7 mouse cellular contexts compared by ENCODE assay signal in genomic region chr12:69360997-69361899, GRCm38 (mm10). TPM values are rescaled to one million over a fixed set of nuclear protein-coding genes. Genes with fewer than 3 reads are reported as not detected.
DNase-seq lines count a peak whose midpoint lies in the region; ATAC-seq lines count a peak whose summit lies in the region.
"Not testable (repeated sequence)": the region's sequence is repeated elsewhere in the genome, so short reads cannot be mapped to it uniquely, and the experiment has no call there.

No protein-coding gene starts in this region.

- peaks cover 10% of the 10 kb centered on the region for H3K4me1 ChIP-seq in intestine, embryonic 16.5 days (ENCODE audit: control insufficient read depth, insufficient read depth, low read length)
- H3K4me1 ChIP-seq in midbrain, embryonic 11.5 days (ENCODE audit: control insufficient read depth, insufficient read depth, low read length): not testable (repeated sequence)

- not testable (repeated sequence) for H3K36me3 ChIP-seq in intestine, embryonic 16.5 days (ENCODE audit: control insufficient read depth, insufficient read depth, low read length); midbrain, embryonic 11.5 days (ENCODE audit: control insufficient read depth, insufficient read depth, low read length)

- peak; percentile 93 for ATAC-seq in intestine, embryonic 16.5 days
- ATAC-seq in midbrain, embryonic 11.5 days (ENCODE audit: low FRiP score): peak; percentile 96

- peak; percentile 100 for DNase-seq in adrenal gland, adult 2 months
- DNase-seq in embryo, embryonic 11.5 days (ENCODE audit: low read depth, low spot score): peak; percentile 99
- DNase-seq in gastrocnemius, postnatal 4 days (ENCODE audit: low spot score in 2 of 2): peak; percentile 98 to 100
- DNase-seq in left cerebral cortex, postnatal 36 days (ENCODE audit: low spot score in 2 of 2): peak; percentile 99 to 100
- peak; percentile 100 for DNase-seq in midbrain, embryonic 11.5 days (ENCODE audit: low spot score, missing footprints)
- peak; percentile 99 for DNase-seq in skeletal muscle tissue, adult 2 months (ENCODE audit: low read depth, low spot score)

- H3K4me3 ChIP-seq in intestine, embryonic 16.5 days (ENCODE audit: low read length): peak overlapping the region; percentile 48
- H3K4me3 ChIP-seq in midbrain, embryonic 11.5 days (ENCODE audit: low read depth, low read length): peak overlapping the region; percentile 57

- not testable (repeated sequence) for H3K27me3 ChIP-seq in intestine, embryonic 16.5 days (replicated peaks; ENCODE audit: control insufficient read depth, insufficient read depth, low read length); midbrain, embryonic 11.5 days (ENCODE audit: control insufficient read depth, insufficient read depth, low read length)

- H3K9me3 ChIP-seq in intestine, embryonic 16.5 days (ENCODE audit: control insufficient read depth, low read length); midbrain, embryonic 11.5 days (ENCODE audit: control insufficient read depth, low read length): not testable (repeated sequence)

- under 1% methylated on average over 39 of the region's 50 CpGs for WGBS in intestine, embryonic 16.5 days
- WGBS in midbrain, embryonic 11.5 days: under 1% methylated on average over 39 of the region's 50 CpGs

- peak overlapping the region; percentile 70 for H3K4me2 ChIP-seq in intestine, embryonic 16.5 days (ENCODE audit: low read depth, low read length)
- peak overlapping the region; percentile 62 for H3K4me2 ChIP-seq in midbrain, embryonic 11.5 days

- peak overlapping the region; percentile 69 for H3K9ac ChIP-seq in intestine, embryonic 16.5 days (ENCODE audit: low read depth, low read length)
- H3K9ac ChIP-seq in midbrain, embryonic 11.5 days (ENCODE audit: low read length): peak overlapping the region; percentile 65

- H3K27ac ChIP-seq in intestine, embryonic 16.5 days (ENCODE audit: low read length): peak overlapping the region; percentile 92
- H3K27ac ChIP-seq in midbrain, embryonic 11.5 days (ENCODE audit: low read depth, low read length): peak overlapping the region; percentile 65

- intact Hi-C loops in left cerebral cortex, postnatal 36 days (cut with DNase I): not testable (repeated sequence)

RNA-seq across cellular contexts. Expression of gene Nemf, which starts 4.3 kb away (rescaled TPM):
- total RNA-seq in adrenal gland, adult 2 months (2021): 10 to 100 TPM; 40.8 to 41.5 TPM
- polyA plus RNA-seq in adrenal gland, adult 2 months (2012; rRNA removed): 0.61 and 0.86 TPM in 2 replicates
- total RNA-seq in gastrocnemius, postnatal 4 days (2021): 10 to 100 TPM; 30.0 to 33.5 TPM
- 56.3 and 66.2 TPM in 2 replicates for polyA plus RNA-seq in intestine, embryonic 16.5 days (2015; fragmentation: Nextera tagmentation; extraction: Ambion mirVana)
- 10 to 100 TPM; 35.9 to 53.2 TPM for total RNA-seq in left cerebral cortex, postnatal 36 days (2021)
- polyA plus RNA-seq in midbrain, embryonic 11.5 days (2014; fragmentation: Nextera tagmentation; extraction: Ambion mirVana): 89.5 and 96.0 TPM in 2 replicates

RNA-seq across cellular contexts. Expression of gene Arf6, which starts 10.7 kb away (rescaled TPM):
- total RNA-seq in adrenal gland, adult 2 months (2021): 100 to 1,000 TPM; 112 to 123 TPM
- 123 and 157 TPM in 2 replicates for polyA plus RNA-seq in adrenal gland, adult 2 months (2012; rRNA removed)
- 10 to 100 TPM; 72.6 to 77.6 TPM for total RNA-seq in gastrocnemius, postnatal 4 days (2021)
- polyA plus RNA-seq in intestine, embryonic 16.5 days (2015; fragmentation: Nextera tagmentation; extraction: Ambion mirVana): 18.0 and 34.2 TPM in 2 replicates
- total RNA-seq in left cerebral cortex, postnatal 36 days (2021): 10 to 100 TPM; 49.9 to 61.4 TPM
- polyA plus RNA-seq in midbrain, embryonic 11.5 days (2014; fragmentation: Nextera tagmentation; extraction: Ambion mirVana): 47.7 and 48.6 TPM in 2 replicates

RNA-seq across cellular contexts. Expression of gene Gm9887, which starts 11.0 kb away (rescaled TPM):
- total RNA-seq in adrenal gland, adult 2 months (2021): 1 to 10 TPM; 1.2 TPM
- polyA plus RNA-seq in adrenal gland, adult 2 months (2012; rRNA removed): 3.8 and 3.9 TPM in 2 replicates
- under 1 TPM in 1 of 2 experiments, not detected in 1; 0.81 TPM for total RNA-seq in gastrocnemius, postnatal 4 days (2021)
- 1.0 and 1.4 TPM in 2 replicates for polyA plus RNA-seq in intestine, embryonic 16.5 days (2015; fragmentation: Nextera tagmentation; extraction: Ambion mirVana)
- 1 to 10 TPM in 1 of 2 experiments, under 1 TPM in 1; 0.93 to 1.7 TPM for total RNA-seq in left cerebral cortex, postnatal 36 days (2021)
- 1.4 and 1.6 TPM in 2 replicates for polyA plus RNA-seq in midbrain, embryonic 11.5 days (2014; fragmentation: Nextera tagmentation; extraction: Ambion mirVana)

Comparison
In these comparisons a context has a peak if more than half of its experiments do, and no peak if none do; other contexts are left out.
1. Peak in every context shown above with its lines: DNase-seq, ATAC-seq, H3K4me3 ChIP-seq and H3K27ac ChIP-seq.